Mouse (Mus musculus): ENCODE data around the gene Tigd3.

Tigd3 gene

GRCm38 (mm10) chr19:5894002-5894678 is at the start of gene Tigd3:
Gene Tigd3 (minus strand): TSS chr19:5894149.
- peak; percentile 96 for DNase-seq

DNA sequence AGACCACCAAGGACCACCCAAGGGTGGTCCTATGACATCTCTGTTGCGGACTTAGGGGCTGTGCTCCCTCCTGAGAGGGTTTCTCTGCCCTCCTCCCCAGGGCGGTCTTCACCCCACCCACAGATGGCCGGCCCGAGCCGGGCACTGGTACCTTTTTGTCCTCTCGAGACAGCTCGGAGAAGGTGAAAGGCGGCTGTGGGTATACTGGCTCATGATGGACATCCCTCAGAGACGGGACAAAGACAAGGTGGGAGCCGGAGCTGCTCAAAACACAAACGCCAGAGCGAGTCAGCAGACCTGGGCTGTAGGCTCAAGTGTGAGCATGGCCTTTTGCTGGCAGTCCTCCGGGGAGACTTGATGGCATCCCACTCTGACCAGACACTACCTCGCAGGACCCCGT is 49.5 kb upstream of the Tigd3 start:
- no peak for DNase-seq

DNA sequence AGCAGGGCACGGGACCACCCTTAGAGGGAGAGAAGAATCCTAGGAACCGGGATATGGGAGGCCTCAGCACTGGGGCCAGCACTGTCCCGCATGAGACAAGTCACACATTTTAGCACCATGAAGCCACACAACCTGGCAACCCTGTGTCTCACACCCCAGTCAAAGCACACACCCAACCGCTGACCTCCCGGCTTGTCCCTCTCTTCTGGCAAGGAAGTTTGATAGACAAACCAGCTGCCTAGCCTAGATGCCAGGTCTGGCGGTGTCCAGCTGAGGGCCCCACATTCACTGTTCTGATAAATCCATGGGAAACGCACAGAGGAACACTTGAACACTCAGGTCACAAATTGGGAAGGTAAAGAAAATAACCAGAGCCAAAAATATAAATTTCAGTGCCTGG is 48.6 kb upstream of the Tigd3 start:
- DNase-seq, result no peak

DNA sequence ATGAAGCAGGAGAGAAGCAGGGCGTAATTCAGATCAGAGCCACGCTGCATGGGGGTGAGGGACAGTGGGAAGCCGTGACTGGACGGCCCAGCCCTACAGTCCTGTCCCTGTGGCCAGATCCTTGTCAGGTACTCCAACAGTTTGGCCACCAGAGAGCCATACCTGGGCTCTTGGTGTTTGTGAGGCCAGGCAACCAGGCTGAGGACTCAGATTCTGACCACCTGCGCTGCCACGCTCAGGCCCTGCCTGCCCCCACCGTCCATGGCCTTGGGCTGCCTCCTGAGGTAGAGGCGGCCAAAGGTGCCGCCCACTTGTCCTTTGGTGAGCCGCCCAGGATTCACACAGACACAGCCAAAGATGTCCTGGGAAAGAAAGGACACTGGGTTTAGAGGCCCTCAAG is 46.7 kb upstream of the Tigd3 start:
- DNase-seq, result peak; percentile 58

GRCm38 (mm10) chr19:5940173-5940572 is 46.2 kb upstream of the Tigd3 start:
- peak; percentile 93 for DNase-seq

DNA sequence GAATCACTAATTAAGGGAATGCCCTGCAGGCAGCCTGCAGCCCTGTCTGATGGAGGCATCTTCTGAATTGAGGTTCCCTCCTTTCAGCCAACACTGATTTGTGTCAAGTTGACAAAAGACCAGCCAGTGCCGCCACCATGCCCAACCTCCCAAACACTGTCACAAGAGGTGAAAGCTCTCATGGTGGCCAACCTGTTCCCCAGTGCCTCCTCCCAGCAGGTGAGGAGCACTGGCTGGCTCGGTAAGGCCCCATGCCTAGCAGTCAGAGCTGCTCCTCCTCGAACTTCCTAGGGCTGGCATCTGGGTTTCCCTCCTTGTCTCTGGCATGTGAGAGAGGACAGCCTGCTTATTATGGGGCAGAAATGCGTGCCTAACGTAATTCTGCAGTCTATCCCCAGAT is 45.8 kb upstream of the Tigd3 start:
- peak; percentile 59 for DNase-seq

DNA sequence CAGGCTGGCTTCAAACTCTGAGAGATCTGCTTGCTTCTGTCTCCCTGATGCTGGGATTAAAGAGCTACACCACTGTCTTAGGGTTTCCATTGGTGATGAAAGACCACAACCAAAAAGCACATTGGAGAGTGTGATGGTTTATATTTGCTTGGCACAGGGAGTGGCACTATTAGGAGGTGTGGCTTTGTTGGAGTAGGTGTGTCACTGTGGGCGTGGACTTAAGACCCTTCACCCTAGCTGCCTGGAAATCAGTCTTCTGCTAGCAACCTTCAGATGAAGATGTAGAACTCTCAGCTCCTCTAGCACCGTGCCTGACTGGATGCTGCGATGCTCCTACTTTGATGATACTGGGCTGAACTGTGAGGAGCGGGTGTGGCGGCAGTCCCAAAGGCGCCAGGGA is 44.6 kb upstream of the Tigd3 start:
- DNase-seq, result no peak

GRCm38 (mm10) chr19:5937836-5938406 is 44.0 kb upstream of the Tigd3 start:
- DNase-seq, result peak; percentile 30

DNA sequence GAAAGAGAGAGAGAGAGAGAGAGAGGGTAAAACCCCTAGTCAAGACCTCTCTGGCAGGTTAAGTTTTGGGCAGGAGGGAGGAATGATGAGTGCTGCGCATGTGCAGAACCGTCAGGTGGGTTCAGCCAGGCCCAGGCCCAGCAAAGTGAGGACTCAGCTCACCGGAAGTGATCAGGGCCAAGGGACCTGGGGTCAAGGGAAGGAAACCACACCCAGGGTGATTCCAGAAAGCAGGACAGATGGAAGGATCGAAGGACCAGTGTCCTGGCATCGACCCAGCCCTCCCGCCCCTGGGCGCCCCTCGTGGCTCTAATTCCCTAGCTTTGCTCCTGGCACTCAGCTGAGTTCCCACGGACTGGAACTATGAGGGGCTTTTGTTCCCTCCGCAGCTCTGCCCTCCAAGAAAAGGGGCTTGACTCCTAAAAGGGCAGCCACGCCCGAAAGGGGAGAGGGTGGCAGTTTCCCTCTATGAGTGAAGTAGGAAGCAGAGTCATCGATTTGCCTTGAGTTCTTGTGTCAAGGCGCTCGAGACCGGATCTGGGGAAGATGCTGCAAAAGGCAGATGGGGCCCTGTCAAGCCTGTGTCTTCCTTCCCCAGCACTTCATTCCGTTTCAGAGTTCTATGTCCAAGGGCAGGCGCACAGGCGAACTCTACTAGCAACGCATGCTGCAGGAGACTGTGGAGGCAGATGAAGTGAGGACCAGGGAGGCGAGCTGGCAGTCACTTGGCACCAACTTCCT is 43.3 kb upstream of the Tigd3 start:
- no peak for DNase-seq

DNA sequence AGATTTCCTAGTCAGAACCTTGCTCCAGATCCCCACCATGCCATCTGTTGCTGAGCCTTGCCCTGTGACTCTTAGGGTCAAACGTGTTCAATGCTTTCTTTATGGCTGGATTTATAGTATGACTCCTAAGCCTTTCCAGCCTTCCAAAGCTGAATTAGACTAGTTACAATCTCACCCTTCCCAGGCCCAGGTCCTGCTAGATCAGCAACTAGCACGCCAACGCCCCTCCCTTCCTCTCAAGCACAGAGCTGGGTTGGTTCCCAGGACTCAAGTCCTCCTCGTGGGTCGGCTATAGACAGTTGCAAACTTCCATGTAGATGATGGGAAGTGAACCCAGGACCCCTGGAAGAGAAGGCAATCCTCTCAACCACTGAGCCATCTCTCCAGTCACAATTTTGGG is 41.7 kb upstream of the Tigd3 start:
- no peak for DNase-seq

- DNase-seq, result no peak
Observed at GRCm38 (mm10) chr19:5935266-5935665, 41.3 kb upstream of the Tigd3 start.

DNA sequence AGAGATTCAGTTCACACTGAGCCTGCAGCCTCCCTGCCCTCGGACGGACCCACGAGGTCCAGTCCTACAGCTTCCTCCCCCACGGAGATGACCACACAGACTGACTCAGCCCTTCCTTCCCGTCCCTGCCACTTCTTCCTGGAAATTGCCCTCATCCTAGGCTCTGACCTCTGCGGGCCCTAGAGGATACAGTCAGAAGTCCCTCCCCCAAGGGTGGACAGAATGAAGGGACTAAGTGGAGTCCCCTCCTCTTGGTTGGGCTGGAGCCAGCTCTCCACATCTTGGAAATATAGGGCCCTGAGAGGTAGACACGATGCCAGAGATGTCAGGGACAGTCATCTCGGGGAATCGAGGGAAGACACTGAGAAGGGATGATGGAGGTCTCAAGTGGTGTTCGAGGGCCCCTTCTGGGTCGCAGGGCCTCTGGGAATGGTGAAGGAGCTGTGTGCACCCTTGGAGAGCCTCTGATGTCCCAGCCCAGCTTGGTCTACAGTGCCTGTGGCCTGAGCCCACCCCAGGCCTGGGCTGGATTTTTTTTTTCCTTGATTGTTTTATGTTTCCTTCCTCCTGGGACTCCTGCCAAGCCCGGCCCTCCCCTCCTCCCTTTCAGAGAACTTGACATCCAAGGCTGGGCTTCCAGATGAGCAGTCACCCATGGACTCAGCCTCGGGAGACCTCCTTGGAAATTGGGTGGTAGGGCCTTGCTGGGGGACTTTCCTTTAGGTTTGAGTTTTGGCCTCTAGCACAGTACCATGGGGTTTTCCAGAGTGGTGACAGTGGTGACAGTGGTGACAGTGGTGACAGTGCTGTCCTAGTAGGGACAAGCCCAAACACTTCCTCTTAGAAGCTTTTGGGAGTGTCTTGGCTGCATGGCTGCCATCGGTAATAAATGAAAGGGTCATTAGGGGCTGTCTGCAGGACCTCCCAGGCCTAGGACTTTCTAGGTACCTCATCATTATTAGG is 36.0 kb upstream of the Tigd3 start:
- no peak for DNase-seq

DNA sequence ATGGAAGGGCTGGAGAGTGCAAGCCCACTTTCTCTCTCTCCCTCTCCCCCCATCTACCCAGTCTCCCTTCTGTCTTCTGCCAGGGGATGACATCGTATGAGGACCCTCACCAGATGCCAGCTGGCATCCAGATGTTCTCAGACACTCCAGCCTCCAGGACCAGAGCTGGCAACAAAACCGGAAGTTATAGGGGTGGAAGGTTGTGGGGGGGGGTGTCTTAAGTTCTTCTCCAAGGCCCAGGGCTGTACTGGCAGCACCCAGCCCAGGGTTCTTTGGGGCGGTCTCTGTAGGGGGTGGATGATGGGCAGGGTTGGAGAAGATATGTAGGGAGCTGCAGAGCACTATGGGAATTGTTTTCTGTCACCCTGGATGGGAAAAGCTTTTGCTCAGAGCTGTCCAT is 34.6 kb upstream of the Tigd3 start:
- DNase-seq, result no peak

DNA sequence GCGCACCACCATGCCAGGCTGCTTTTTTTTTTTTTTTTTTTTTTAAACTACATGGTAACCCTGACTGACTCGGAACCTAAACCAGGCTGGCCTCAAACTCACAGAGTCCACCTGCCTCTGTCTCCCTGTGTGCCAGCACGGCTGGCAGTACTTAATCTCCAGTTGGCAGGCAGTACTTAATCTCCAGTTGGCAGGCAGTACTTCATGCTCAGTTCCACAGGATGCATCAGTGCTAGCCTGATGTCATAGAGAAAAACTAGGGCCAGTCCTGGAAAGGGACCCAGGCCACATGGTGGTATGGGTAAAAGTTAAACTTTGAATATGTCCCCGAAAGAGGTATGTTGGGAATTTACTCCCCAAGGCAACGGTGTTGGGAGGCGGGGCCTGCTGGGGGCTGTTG is 34.2 kb upstream of the Tigd3 start:
- no peak for DNase-seq

GRCm38 (mm10) chr19:5927532-5927931 is 33.6 kb upstream of the Tigd3 start:
- no peak for DNase-seq

DNA sequence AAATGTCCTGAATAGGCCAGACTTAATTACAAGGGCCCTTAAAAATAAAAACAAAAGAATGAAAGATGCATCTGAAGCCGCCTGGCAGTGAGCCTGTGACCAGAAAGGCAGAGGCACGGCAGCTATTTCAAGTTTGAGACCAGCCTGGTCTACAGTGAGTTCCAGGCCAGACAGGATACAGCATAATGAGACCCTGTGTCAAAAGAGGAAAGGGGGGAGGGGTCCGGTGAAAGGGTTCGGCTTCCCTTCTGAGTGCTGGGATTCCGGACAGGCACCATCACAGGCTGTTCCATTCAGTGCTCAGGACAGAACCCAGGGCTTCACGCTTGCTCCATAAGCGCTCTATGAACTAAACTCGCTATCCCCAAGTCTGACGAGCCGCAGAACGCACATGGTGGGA is 33.1 kb upstream of the Tigd3 start:
- DNase-seq, result no peak

- DNase-seq, result no peak
Observed at GRCm38 (mm10) chr19:5925311-5925855, 31.4 kb upstream of the Tigd3 start.

- DNase-seq, result peak; percentile 96
Observed at GRCm38 (mm10) chr19:5924713-5925093, 30.8 kb upstream of the Tigd3 start, which contains the start of gene Cdc42ep2. Gene Cdc42ep2 (minus strand): TSS chr19:5924816.

DNA sequence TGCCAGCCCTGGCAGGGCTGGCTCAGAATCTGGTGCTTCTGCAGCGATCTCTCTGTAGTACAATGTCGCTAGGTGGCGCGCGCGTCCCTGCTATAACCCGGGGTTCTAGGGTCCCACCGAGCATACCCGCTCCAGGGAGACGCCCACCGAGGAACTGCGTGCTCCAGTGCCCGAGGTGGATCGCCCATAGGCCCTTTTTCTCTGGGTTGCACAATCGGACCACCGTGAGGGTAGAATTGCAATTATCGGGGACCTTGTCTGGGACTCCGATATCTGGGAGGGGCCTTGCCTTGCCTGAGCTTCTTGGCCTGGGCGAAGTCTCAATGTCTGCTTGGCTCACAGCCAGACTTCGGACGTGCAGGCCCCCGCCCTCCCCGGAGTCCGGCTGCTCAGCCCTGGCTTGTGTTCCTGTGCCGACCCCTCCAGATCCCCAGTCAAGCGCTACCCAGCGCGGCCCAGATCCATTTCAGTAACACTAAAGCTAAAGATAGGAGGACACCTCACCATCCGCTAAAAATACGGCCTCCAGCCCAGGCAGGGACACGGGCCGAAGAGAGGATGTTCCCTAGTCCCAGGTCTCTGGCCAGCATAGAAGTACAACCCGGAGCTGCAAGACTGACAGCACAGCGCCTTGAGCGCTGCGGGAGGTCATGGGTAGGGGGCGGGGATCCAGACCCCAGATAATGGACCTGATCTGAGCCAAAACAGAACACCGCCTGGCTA is 30.2 kb upstream of the Tigd3 start:
- DNase-seq, result peak; percentile 83

- DNase-seq, result no peak
Observed at GRCm38 (mm10) chr19:5922963-5923362, 29.0 kb upstream of the Tigd3 start.

GRCm38 (mm10) chr19:5922119-5922942 is 28.4 kb upstream of the Tigd3 start:
- no peak for DNase-seq

Data from cerebellum, adult 9-11 months (tissue).